Mouse (Mus musculus) 3T3-L1 (cell line): ENCODE measurements around the gene Rps24.
"Not testable (repeated sequence)": the region's sequence is repeated elsewhere in the genome, so short reads cannot be mapped to it uniquely, and the experiment has no call there.

Source experiments
- DNase-seq: peaks from one replicate; pipeline ENCODE4 v3.0.0-alpha.2; 2015; ENCODE audit warnings: low read depth, low spot score

Gene Rps24

DNA sequence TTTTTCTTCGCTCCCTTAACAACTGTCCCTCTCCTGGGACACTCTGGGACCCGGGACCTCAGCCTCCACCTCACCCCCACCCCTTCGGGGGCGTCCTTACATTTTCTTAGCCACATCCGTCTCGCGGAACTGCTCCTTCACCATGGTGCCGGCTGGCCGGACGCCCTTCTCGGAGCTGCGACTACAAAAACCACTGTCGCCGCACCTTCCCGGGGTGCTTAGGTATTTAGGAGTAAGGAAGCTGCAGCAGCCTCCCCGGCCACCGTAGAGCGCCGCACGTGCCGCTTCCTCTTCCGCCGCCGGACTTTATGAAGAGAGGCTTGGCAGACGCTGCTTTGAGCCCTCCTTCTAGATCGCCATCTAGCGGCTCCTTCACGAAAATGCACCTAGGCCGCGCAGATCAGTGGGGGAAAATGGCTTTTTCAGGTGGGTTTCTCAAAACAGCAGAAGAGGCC lies at the start of gene Rps24, which contains the start of gene Polr3a:
Gene Rps24 (plus strand): TSS at position 353 of the 455 bp plus-strand sequence.
Gene Polr3a (minus strand): TSS at position 286 of the 455 bp plus-strand sequence.
- peak; percentile 85 for DNase-seq

DNA sequence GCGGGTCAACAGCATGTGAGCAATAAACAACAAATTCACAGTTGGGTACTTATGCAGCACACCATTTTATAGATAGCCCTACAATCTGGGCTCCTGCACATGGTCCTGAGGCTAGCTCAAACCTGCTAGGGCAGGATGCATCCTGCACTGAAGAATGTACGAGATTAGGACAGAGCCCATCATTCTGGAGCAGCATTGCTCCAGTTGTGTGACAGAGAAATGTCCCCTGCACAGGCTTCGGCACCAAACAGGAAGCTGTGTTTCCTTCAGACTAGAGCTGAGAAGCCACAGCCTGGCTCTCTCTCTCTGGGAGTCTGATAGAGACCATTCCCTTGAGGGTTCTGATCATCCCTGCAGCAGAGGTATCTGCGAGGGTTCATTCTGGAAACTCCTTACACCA lies 43.4 kb upstream of the Rps24 start:
- DNase-seq = not testable (repeated sequence)

- no peak for DNase-seq
Observed at GRCm38 (mm10) chr14:24458191-24458590, 28.7 kb upstream of the Rps24 start.

- DNase-seq = peak; percentile 90
Observed at GRCm38 (mm10) chr14:24468806-24469205, 18.1 kb upstream of the Rps24 start.

- peak; percentile 40 for DNase-seq
Observed at GRCm38 (mm10) chr14:24486241-24486767, 621 bp upstream of the Rps24 start.

- DNase-seq = not testable (repeated sequence)
Observed at GRCm38 (mm10) chr14:24489772-24490171, 2.8 kb downstream of the Rps24 start.

- peak; percentile 85 for DNase-seq
Observed at GRCm38 (mm10) chr14:24490468-24491265, 3.7 kb downstream of the Rps24 start.

DNA sequence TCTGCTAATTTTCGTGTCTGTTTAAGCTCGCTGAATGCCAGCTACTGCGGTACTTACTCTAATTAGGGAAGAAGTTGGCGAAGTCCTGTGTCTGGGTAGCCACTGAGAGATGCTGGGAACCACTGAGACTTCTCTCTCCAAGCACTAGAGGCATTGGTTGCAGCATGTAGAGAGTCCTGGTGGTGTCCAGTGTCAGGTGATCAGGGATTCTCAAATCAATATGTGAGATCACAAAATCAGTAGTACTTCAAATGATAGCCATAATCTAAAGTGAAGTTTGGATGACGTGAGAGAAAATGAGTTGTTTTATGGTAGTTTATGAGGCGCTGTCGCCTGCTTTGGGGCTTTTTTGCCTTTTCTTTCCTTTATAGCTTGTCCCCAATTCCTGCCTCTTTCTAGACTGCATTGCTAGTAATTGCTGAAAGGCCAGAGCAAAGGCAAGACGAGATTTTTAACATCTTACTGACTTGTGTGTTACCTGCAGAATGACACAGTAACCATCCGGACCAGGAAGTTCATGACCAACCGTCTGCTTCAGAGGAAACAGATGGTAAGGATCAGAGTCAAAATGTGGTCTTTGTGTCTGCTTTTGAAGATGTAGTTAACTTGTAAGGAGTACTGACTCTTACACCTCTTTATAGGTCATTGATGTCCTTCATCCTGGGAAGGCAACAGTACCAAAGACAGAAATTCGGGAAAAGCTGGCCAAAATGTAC lies 4.5 kb downstream of the Rps24 start:
- peak; percentile 25 for DNase-seq

DNA sequence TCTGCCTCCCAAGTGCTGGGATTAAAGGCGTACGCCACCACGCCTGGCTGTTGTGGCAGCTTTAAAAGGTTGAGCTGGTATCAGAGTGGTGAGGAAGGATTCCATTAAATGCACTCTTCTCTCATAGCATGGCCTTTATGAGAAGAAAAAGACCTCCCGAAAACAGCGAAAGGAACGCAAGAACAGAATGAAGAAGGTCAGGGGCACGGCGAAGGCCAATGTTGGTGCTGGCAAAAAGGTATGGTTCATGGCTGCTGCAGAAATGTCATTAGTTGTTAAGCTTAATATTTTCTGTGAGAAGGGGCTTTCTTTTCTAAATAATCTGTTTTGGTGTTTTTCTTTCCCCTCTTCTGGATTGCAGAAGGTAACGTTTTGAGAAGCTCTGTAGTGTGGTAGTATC lies 6.3 kb downstream of the Rps24 start:
- no peak for DNase-seq

DNA sequence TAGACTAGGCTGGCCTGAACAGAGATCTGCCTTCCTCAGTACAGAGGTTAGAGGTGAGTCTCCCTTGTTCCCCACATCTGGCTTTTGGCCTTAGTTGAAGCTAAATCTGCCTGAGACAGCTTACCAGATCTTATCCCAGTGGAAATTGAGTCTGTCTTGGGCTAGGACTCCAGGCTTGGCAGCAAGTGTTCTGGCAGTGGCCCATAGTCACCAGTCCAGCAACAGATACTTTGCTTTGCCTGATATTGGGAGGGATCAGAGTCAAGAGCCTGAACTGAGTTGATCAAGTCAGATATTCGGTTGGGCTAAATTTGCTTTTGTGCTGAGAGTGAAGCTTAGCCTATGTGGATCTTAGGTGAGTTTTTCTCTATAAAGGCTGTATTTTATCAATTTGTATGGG lies 9.6 kb downstream of the Rps24 start:
- peak; percentile 2 for DNase-seq

DNA sequence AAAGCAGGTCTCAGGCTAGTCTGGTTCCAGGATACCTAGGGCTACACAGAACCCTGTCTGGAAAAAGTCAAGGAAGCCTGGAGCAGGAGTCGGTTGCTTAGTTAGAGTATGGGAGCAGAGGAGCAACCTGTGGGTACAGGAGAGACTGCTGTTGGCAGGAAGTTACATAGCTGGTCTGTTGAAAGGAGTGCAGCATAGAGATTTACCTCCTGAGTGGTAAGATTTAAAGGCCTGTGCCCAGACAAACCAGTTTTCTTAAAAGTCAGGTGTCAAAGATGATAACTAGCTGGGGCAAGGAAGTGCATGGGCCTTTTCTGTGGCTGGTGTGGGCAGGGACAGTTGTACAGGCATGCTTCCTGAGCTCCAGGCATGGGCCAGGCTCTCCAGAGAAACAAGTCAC lies 10.5 kb downstream of the Rps24 start:
- peak; percentile 2 for DNase-seq

- peak; percentile 1 for DNase-seq
Observed at GRCm38 (mm10) chr14:24498561-24499255, 11.8 kb downstream of the Rps24 start.

GRCm38 (mm10) chr14:24499478-24499877 lies 12.6 kb downstream of the Rps24 start:
- DNase-seq = no peak

DNA sequence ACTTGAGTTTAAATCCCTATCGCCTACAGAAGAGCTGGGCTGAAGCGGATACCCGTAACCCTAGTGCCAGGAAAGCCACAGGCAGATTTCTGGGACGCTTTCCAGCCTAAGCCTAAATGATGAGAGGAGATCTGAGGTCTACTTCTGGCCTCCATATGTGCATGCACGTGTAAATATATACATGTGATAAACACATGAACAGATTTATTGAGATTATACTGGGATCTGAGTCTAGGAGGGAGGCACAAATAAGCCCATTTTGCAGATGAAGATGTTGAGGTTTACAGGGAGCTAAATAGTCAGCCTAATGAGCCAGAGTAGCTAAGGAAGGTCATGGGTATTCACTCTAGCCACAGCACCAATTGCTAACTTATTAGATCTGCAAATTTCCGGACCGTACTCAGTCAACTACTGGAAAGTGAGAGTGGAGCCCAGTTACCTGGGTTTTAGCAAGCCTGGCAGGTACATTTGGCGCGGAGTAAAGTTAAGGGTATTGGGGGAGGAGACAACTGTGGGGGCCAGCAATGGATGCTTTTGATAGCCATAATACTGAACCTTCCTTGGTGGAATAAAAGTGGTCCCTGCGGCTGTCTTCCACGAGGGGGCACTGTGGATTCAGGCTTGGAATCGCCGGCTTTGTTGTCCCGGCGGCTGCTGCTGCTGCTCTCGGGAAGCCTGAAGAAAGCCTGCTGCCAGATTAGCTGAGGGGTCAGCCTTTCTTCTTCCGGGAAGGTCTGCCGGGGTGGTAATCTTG lies 13.3 kb downstream of the Rps24 start:
- peak; percentile 76 for DNase-seq

- DNase-seq = no peak
Observed at GRCm38 (mm10) chr14:24500845-24501186, 13.9 kb downstream of the Rps24 start.

GRCm38 (mm10) chr14:24501256-24501655 lies 14.3 kb downstream of the Rps24 start:
- no peak for DNase-seq

GRCm38 (mm10) chr14:24507452-24508069 lies 20.6 kb downstream of the Rps24 start:
- no peak for DNase-seq

- no peak for DNase-seq
Observed at GRCm38 (mm10) chr14:24508070-24508773, 21.3 kb downstream of the Rps24 start.

DNA sequence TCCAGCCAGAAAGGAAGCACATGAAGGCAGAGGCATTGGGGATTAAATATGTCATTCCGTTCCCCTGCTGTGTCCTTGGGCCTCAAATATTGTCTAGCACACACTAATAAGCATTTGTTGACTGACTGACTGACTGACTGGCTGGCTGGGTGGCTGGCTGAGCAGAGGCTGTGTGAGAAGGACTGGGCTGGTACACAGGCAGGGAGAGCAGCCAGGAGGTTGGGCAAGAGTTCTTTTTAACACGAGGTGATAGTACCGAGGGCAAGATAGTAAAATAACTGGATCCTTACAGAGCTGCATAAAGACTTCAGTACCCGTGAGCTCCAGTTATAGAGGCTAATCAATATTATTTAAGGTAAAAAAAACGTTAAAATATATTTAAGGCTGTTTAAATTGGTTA lies 22.6 kb downstream of the Rps24 start:
- no peak for DNase-seq

DNA sequence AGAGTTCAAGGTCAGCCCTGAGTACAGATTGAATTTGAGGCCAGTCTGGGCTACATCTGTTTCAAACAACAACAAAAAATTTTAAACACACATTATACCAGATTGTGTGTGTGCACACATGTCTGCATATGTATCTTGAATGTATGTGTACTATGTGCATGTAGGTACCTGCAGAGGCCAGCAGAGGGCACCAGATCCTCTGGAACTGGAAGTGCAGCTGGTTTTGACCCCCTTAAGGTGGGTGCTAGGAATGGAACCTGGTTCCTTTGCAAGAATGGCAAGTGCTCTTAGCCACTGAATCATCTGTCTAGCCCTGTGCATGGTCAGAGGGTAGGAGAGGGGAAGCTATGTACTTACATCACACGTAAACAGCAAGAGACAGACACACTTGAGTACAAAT lies 23.3 kb downstream of the Rps24 start:
- DNase-seq = peak; percentile 2
